Mouse (Mus musculus): Measurements from ENCODE around the gene Lrrc26. TPM values are rescaled to one million over a fixed set of nuclear protein-coding genes. Genes with fewer than 3 reads are reported as not detected.
A peak's percentile ranks its signal among the peaks of the same experiment; 100 is the strongest.

Lrrc26 gene
- polyA plus RNA-seq, 1 experiment from 2014 or later, result not detected

- WGBS (ENCODE audit: insufficient replicate concordance), result 49% methylated on average over 2 of the region's 2 CpGs
- H3K27me3 ChIP-seq, result 0 out of 2 replicates have a peak, but pooled peaks cover 10% of the 10 kb centered on the region
- H3K4me2 ChIP-seq, result peak overlapping the region; percentile 99
- ATAC-seq (ENCODE audit: low read depth), result no peak
- peaks cover 32% of the 10 kb centered on the region for H3K36me3 ChIP-seq
- no peaks in the 10 kb centered on the region for H3K9me3 ChIP-seq (replicated peaks)
- peak overlapping the region; percentile 37 for H3K9ac ChIP-seq
- peak overlapping the region; percentile 66 for H3K27ac ChIP-seq
- H3K4me3 ChIP-seq (replicated peaks), result 0 out of 2 replicates have a peak overlapping the region, but pooled peaks have one; percentile 29
- DNase-seq, result no peak
- peaks cover 85% of the 10 kb centered on the region for H3K4me1 ChIP-seq (replicated peaks)
Measured at GRCm38 (mm10) chr2:25266720-25267119, 23.0 kb upstream of the Lrrc26 start.

- peak overlapping the region; percentile 37 for H3K9ac ChIP-seq
- H3K9me3 ChIP-seq (replicated peaks), result no peaks in the 10 kb centered on the region
- H3K27ac ChIP-seq, result peak overlapping the region; percentile 66
- DNase-seq (no peak), ATAC-seq (ENCODE audit: low read depth) (no peak)
- H3K4me3 ChIP-seq (replicated peaks), result no peak overlapping the region
- 0 out of 2 replicates have a peak, but pooled peaks cover 10% of the 10 kb centered on the region for H3K27me3 ChIP-seq
- 0 out of 2 replicates have a peak overlapping the region, but pooled peaks have one; percentile 99 for H3K4me2 ChIP-seq
- peaks cover 32% of the 10 kb centered on the region for H3K36me3 ChIP-seq
- H3K4me1 ChIP-seq (replicated peaks), result peaks cover 80% of the 10 kb centered on the region
Measured at GRCm38 (mm10) chr2:25267241-25267640, 22.5 kb upstream of the Lrrc26 start.

GRCm38 (mm10) chr2:25267746-25268309, 21.9 kb upstream of the Lrrc26 start:
- no peak overlapping the region for H3K4me2 ChIP-seq
- 69% methylated on average over 4 of the region's 4 CpGs for WGBS (ENCODE audit: insufficient replicate concordance)
- H3K27ac ChIP-seq, result peak overlapping the region; percentile 16; the same call in 1 of the 2 replicates

GRCm38 (mm10) chr2:25271827-25272511, 17.7 kb upstream of the Lrrc26 start, which contains the start of the genes Ssna1 and Anapc2:
Gene Ssna1 (minus strand): TSS chr2:25272438.
Gene Anapc2 (plus strand): TSS chr2:25272478.
- Histone ChIP-seq H3K4me3 (replicated peaks) (peak within 1 kb of the TSS; percentile 94), H3K36me3 (peaks cover 69% of the 10 kb centered on the region), H3K9me3 (replicated peaks) (no peaks in the 10 kb centered on the region), H3K4me1 (replicated peaks) (peaks cover 52% of the 10 kb centered on the region), H3K27ac (peak within 1 kb of the TSS; percentile 86), H3K27me3 (no peaks in the 10 kb centered on the region), H3K9ac (peak within 1 kb of the TSS; percentile 90), H3K4me2 (peak within 1 kb of the TSS; percentile 93)
- ATAC-seq (ENCODE audit: low read depth), result peak; percentile 94
- WGBS (ENCODE audit: insufficient replicate concordance), result under 1% methylated on average over 55 of the region's 55 CpGs
- peak; percentile 97 for DNase-seq

More at GRCm38 (mm10) chr2:25267746-25268309, 21.9 kb upstream of the Lrrc26 start:
- 0 out of 2 replicates have a peak, but pooled peaks cover 10% of the 10 kb centered on the region for H3K27me3 ChIP-seq
- no peak overlapping the region for H3K4me3 ChIP-seq (replicated peaks)
- H3K4me1 ChIP-seq (replicated peaks), result peaks cover 81% of the 10 kb centered on the region
- no peaks in the 10 kb centered on the region for H3K9me3 ChIP-seq (replicated peaks)
- DNase-seq, result no peak
- H3K36me3 ChIP-seq, result peaks cover 32% of the 10 kb centered on the region
- ATAC-seq (ENCODE audit: low read depth), result no peak
- 0 out of 2 replicates have a peak overlapping the region, but pooled peaks have one; percentile 7 for H3K9ac ChIP-seq

- Histone ChIP-seq H3K4me3 (replicated peaks) (peak overlapping the region; percentile 94), H3K36me3 (peaks cover 74% of the 10 kb centered on the region), H3K4me1 (replicated peaks) (peaks cover 46% of the 10 kb centered on the region), H3K27me3 (no peaks in the 10 kb centered on the region), H3K9me3 (replicated peaks) (no peaks in the 10 kb centered on the region), H3K4me2 (peak overlapping the region; percentile 93), H3K27ac (peak overlapping the region; percentile 86), H3K9ac (peak overlapping the region; percentile 90)
- under 1% methylated on average over 29 of the region's 29 CpGs for WGBS (ENCODE audit: insufficient replicate concordance)
- no peak for DNase-seq
- peak; percentile 55 for ATAC-seq (ENCODE audit: low read depth)
Measured at GRCm38 (mm10) chr2:25272515-25272914, 17.2 kb upstream of the Lrrc26 start.

GRCm38 (mm10) chr2:25273010-25273409, 16.7 kb upstream of the Lrrc26 start:
- peaks cover 77% of the 10 kb centered on the region for H3K36me3 ChIP-seq
- WGBS (ENCODE audit: insufficient replicate concordance), result 32% methylated on average over 16 of the region's 16 CpGs
- no peaks in the 10 kb centered on the region for H3K9me3 ChIP-seq (replicated peaks)
- peak overlapping the region; percentile 94 for H3K4me3 ChIP-seq (replicated peaks)
- DNase-seq (no peak), ATAC-seq (ENCODE audit: low read depth) (no peak)
- H3K27me3 ChIP-seq, result no peaks in the 10 kb centered on the region
- peak overlapping the region; percentile 86 for H3K27ac ChIP-seq
- peak overlapping the region; percentile 93 for H3K4me2 ChIP-seq
- peak overlapping the region; percentile 90 for H3K9ac ChIP-seq
- H3K4me1 ChIP-seq (replicated peaks), result peaks cover 41% of the 10 kb centered on the region

- 57% methylated on average over 13 of the region's 13 CpGs for WGBS (ENCODE audit: insufficient replicate concordance)
Measured at GRCm38 (mm10) chr2:25278928-25279882, 10.5 kb upstream of the Lrrc26 start.

GRCm38 (mm10) chr2:25285551-25285950, 4.2 kb upstream of the Lrrc26 start:
- peaks cover 32% of the 10 kb centered on the region for H3K27me3 ChIP-seq
- H3K36me3 ChIP-seq, result peaks cover 54% of the 10 kb centered on the region
- H3K9ac ChIP-seq, result no peak overlapping the region
- no peak overlapping the region for H3K4me3 ChIP-seq (replicated peaks)
- no peaks in the 10 kb centered on the region for H3K9me3 ChIP-seq (replicated peaks)
- ATAC-seq (ENCODE audit: low read depth), result no peak
- H3K4me1 ChIP-seq (replicated peaks), result peaks cover 26% of the 10 kb centered on the region
- 73% methylated on average over 2 of the region's 2 CpGs for WGBS (ENCODE audit: insufficient replicate concordance)
- H3K4me2 ChIP-seq, result no peak overlapping the region
- H3K27ac ChIP-seq, result no peak overlapping the region
- no peak for DNase-seq

More at GRCm38 (mm10) chr2:25278928-25279882, 10.5 kb upstream of the Lrrc26 start:
- no peak overlapping the region for H3K27ac ChIP-seq
- no peak overlapping the region for H3K9ac ChIP-seq
- H3K4me2 ChIP-seq, result no peak overlapping the region
- ATAC-seq (ENCODE audit: low read depth) (peak; percentile 34; the same call in 1 of the 2 replicates), DNase-seq (peak; percentile 68)
- H3K9me3 ChIP-seq (replicated peaks), result no peaks in the 10 kb centered on the region
- no peak overlapping the region for H3K4me3 ChIP-seq (replicated peaks)
- no peaks in the 10 kb centered on the region for H3K4me1 ChIP-seq (replicated peaks)
- H3K36me3 ChIP-seq, result peaks cover 95% of the 10 kb centered on the region
- no peaks in the 10 kb centered on the region for H3K27me3 ChIP-seq

GRCm38 (mm10) chr2:25286314-25286713, 3.4 kb upstream of the Lrrc26 start:
- Histone ChIP-seq H3K9me3 (replicated peaks) (no peaks in the 10 kb centered on the region), H3K27me3 (peaks cover 40% of the 10 kb centered on the region), H3K9ac (peak overlapping the region; percentile 19; the same call in 1 of the 2 replicates), H3K4me2 (0 out of 2 replicates have a peak overlapping the region, but pooled peaks have one; percentile 11), H3K27ac (peak overlapping the region; percentile 19; the same call in 1 of the 2 replicates), H3K4me3 (replicated peaks) (no peak overlapping the region), H3K4me1 (replicated peaks) (peaks cover 28% of the 10 kb centered on the region), H3K36me3 (peaks cover 46% of the 10 kb centered on the region)
- peak; percentile 65 for ATAC-seq (ENCODE audit: low read depth)
- 6% methylated on average over 1 of the region's 1 CpGs for WGBS (ENCODE audit: insufficient replicate concordance)
- DNase-seq, result no peak

- Histone ChIP-seq H3K9ac (peak overlapping the region; percentile 19; the same call in 1 of the 2 replicates), H3K36me3 (peaks cover 42% of the 10 kb centered on the region), H3K4me1 (replicated peaks) (peaks cover 32% of the 10 kb centered on the region), H3K27ac (peak overlapping the region; percentile 19; the same call in 1 of the 2 replicates), H3K27me3 (peaks cover 47% of the 10 kb centered on the region), H3K4me2 (0 out of 2 replicates have a peak overlapping the region, but pooled peaks have one; percentile 11), H3K4me3 (replicated peaks) (no peak overlapping the region), H3K9me3 (replicated peaks) (no peaks in the 10 kb centered on the region)
- DNase-seq (no peak), ATAC-seq (ENCODE audit: low read depth) (peak; percentile 73)
- 20% methylated on average over 7 of the region's 7 CpGs for WGBS (ENCODE audit: insufficient replicate concordance)
Measured at GRCm38 (mm10) chr2:25286837-25287636, 2.7 kb upstream of the Lrrc26 start.
